Mouse (Mus musculus): ENCODE measurements around the gene Pan3.

Pan3 gene

DNA sequence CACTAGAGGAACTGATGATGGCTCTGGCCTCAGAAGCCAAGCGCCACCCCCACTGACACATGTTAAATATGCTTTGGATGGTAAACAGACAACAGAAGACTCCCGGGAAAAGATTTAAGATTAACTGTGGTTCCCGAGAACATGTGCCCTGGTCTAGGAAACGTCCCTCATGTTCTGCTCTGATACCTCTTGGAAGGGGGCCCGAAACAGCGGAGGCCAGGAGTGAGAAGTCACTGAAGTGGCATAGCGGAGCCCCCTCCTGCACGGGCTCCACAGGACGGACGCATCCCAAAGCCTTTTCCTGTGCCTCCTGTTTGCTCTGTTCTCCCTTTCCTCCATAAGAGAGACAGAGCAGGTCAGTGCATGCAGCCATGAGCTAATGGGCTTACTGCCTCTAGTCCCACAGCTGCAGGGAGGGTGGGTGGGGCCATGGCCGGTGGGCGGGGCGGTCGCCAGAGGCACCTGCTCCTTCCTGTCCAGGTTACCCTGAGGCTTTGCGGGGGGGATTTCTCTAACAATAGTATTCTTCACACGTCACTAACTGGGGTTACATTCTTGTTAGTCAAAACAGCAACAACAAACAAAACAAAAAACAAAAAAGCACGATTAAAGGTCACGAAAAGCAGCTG is 133.7 kb downstream of the Pan3 start:
- DNase-seq: peak in 1 of 2 experiments; percentile 61

DNA sequence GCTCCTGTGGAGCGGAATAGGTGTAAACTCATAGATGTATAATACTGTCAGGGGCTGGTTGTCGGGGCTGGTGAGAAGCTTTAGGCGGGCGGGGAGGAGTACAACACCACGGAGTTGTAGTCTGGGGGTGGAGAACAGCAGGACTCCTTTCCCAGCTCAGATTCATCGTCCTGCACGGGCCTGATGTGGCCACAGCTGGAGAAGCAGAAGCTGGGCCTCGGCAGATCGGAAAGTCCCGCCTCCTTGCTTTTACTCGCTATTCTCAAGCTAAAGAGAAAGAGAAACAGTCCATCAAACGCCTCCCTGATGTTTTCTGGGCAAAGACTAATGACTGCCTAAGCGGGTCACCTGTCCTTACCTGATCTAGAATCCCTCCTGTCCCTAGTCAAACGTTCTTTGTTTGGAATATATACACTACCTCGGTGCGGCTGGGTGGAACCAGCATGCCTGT is 134.2 kb downstream of the Pan3 start:
- no peak for DNase-seq

- DNase-seq: no peak
Observed at GRCm38 (mm10) chr5:147565444-147565843, 135.5 kb downstream of the Pan3 start.

DNA sequence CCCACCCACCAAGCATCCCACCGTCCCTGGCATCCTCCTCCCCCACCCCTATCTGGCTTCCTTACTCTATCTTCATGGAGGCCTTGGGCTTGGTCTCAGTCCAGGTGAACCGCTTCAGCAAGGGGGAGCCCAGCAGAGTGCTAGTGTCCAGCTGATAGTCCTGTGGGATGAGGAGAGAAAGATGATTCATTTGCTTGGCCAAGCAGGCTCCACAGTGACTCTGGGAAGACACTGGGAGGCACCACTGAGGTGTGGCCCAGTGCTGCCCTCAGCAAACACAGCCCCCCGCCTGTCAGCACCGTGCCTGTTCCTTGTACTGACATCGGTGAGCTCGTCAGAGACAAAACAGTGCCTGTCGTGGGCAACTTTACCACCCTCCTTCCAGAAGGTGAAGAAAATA is 136.4 kb downstream of the Pan3 start:
- no peak for DNase-seq

DNA sequence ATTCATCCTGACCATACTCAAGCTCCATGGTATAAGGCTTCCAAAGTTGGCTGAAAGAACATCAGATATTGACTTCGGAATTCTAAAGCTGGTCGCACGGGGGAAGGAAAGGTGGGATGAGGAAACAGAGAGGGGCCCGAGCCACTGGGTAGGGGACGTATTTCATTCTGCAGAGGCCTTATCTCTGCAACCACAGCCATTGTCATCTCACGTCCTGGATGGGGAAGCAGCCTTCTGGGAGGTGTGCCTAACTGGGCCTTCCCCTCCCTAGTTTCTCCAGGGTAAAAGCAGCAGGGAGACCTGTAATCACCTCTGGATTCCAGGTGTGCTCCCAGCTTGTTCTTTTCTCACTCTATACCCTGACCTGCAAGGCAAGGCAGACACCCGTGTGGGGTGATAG is 142.7 kb downstream of the Pan3 start:
- DNase-seq: no peak

- no peak for DNase-seq
Observed at GRCm38 (mm10) chr5:147573555-147573954, 143.6 kb downstream of the Pan3 start.

GRCm38 (mm10) chr5:147574517-147574916 is 144.6 kb downstream of the Pan3 start:
- peak; percentile 62 to 72 for DNase-seq

GRCm38 (mm10) chr5:147577003-147577402 is 147.0 kb downstream of the Pan3 start:
- DNase-seq: no peak

DNA sequence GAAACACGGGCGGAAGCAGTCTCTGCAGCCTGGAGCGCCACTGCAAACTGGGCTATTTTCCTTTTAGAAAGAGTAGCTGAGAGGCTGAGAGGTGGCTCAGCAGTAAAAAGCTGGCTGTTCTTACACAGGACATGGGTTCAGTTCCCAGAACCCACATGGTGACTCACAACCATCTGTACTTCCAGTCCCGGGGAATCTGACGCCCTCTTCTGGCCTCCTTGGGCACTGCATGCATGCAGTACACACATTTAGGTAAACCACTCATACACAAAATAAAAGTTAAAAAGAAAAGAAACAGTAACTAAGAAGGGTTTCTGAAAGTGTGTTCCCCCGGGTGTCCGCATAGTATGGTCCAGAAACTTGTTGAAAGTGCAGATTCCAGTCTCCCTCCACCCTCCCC is 149.2 kb downstream of the Pan3 start:
- no peak for DNase-seq

- peak in 1 of 2 experiments; percentile 19 for DNase-seq
Observed at GRCm38 (mm10) chr5:147579691-147580090, 149.7 kb downstream of the Pan3 start.

DNA sequence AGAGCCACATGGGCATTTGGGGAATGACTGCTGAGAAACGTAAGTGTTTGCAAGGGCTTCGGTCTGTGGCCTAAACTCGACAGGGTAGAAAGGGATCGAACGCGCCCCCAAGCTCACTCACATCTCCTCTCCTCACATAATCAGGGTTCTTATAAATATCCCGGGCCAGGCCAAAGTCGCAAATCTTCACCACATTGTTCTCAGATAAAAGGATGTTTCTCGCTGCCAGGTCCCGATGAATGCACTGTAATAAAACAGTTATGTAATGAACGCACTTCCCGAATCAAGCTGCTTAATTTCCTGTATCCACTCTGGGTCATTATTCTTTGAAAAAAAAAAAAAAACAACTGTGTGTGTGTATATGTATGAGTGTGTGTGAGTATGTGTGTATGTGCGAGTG is 150.2 kb downstream of the Pan3 start:
- peak; percentile 29 to 32 for DNase-seq

GRCm38 (mm10) chr5:147583702-147584298 is 153.8 kb downstream of the Pan3 start:
- peak; percentile 58 to 81 for DNase-seq

- peak; percentile 31 to 45 for DNase-seq
Observed at GRCm38 (mm10) chr5:147584648-147585047, 154.7 kb downstream of the Pan3 start.

DNA sequence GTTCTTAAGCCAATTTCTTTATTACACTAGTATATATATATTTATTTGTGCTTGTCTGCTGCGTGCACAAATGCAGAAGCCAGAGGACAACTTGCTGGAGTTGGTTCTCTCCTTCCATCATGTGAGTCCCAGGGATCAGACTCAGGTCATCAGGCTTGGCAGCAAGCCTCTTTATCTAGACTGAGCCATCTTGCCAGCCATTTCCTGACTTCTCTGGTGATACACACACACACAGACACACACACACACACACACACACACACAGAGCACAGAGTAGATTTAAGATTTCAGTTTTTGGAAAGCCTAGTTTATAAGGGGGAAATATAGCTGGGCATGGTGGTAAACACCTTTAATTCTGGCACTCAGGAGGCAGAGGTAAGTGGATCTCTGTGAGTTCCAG is 155.1 kb downstream of the Pan3 start:
- DNase-seq: no peak

- DNase-seq: peak; percentile 18 to 19
Observed at GRCm38 (mm10) chr5:147589814-147590213, 159.9 kb downstream of the Pan3 start.

- no peak for DNase-seq
Observed at GRCm38 (mm10) chr5:147597825-147598224, 167.9 kb downstream of the Pan3 start.

Data from kidney, adult 8-10 months (tissue).